Mouse (Mus musculus) splenic B cell, adult 2 months (primary cell): ENCODE measurements at regions not wholly inside any gene's neighbourhood (a gene's known extent, or its start where the extent isn't known, plus 50 kb on each side); places are given as distances from the start of the nearest gene placed in this dataset.
A peak's percentile ranks its signal among the peaks of the same experiment; 100 is the strongest.

Experiments
- DNase-seq: peaks from one replicate; pipeline ENCODE4 v3.0.0-alpha.2; 2011; ENCODE audit warnings: low read depth, low spot score
- H3K27me3 ChIP-seq: 2 replicates; pipeline ENCODE4 v1.6.1; 2012; ENCODE audit warnings: mild to moderate bottlenecking, low read length, moderate library complexity, mixed read lengths; ENCODE audit not compliant: control insufficient read depth, poor library complexity, insufficient read depth, severe bottlenecking
- H3K36me3 ChIP-seq: 2 replicates; pipeline ENCODE4 v1.6.1; 2012; ENCODE audit warnings: mild to moderate bottlenecking, low read length, moderate library complexity, mixed read lengths; ENCODE audit not compliant: control insufficient read depth, poor library complexity, insufficient read depth, severe bottlenecking

- Histone ChIP-seq H3K36me3 (no peaks in the 10 kb centered on the region), H3K27me3 (no peaks in the 10 kb centered on the region)
- DNase-seq, result no peak
These were observed 93.8 kb downstream of the Rassf10 start for GRCm38 (mm10) chr7:113047583-113047982.

- no peak for DNase-seq
- no peaks in the 10 kb centered on the region for H3K36me3 ChIP-seq
- H3K27me3 ChIP-seq, result no peaks in the 10 kb centered on the region
These were observed 94.5 kb downstream of the Rassf10 start for GRCm38 (mm10) chr7:113048097-113048795.

GRCm38 (mm10) chr7:113049440-113049839 is 95.7 kb downstream of the Rassf10 start:
- H3K27me3 ChIP-seq, result no peaks in the 10 kb centered on the region
- no peaks in the 10 kb centered on the region for H3K36me3 ChIP-seq
- no peak for DNase-seq

GRCm38 (mm10) chr7:113052952-113053351 is 99.2 kb downstream of the Rassf10 start:
- H3K27me3 ChIP-seq, result no peaks in the 10 kb centered on the region
- H3K36me3 ChIP-seq, result no peaks in the 10 kb centered on the region
- DNase-seq, result no peak

- no peaks in the 10 kb centered on the region for H3K36me3 ChIP-seq
- no peak for DNase-seq
- no peaks in the 10 kb centered on the region for H3K27me3 ChIP-seq
These were observed 102.7 kb downstream of the Rassf10 start for GRCm38 (mm10) chr7:113056421-113056820.

GRCm38 (mm10) chr7:113059211-113059966 is 105.6 kb downstream of the Rassf10 start:
- no peak for DNase-seq
- no peaks in the 10 kb centered on the region for H3K27me3 ChIP-seq
- H3K36me3 ChIP-seq, result no peaks in the 10 kb centered on the region

GRCm38 (mm10) chr7:113059967-113060284 is 106.2 kb downstream of the Rassf10 start:
- Histone ChIP-seq H3K27me3 (no peaks in the 10 kb centered on the region), H3K36me3 (no peaks in the 10 kb centered on the region)
- DNase-seq, result no peak

- no peaks in the 10 kb centered on the region for H3K27me3 ChIP-seq
- DNase-seq, result no peak
- H3K36me3 ChIP-seq, result no peaks in the 10 kb centered on the region
These were observed 107.2 kb downstream of the Rassf10 start for GRCm38 (mm10) chr7:113060991-113061390.

- Histone ChIP-seq H3K27me3 (no peaks in the 10 kb centered on the region), H3K36me3 (no peaks in the 10 kb centered on the region)
- DNase-seq, result no peak
These were observed 112.8 kb downstream of the Rassf10 start for GRCm38 (mm10) chr7:113066536-113066935.

- Histone ChIP-seq H3K36me3 (no peaks in the 10 kb centered on the region), H3K27me3 (no peaks in the 10 kb centered on the region)
These were observed 114.5 kb downstream of the Rassf10 start for GRCm38 (mm10) chr7:113068296-113068695.

GRCm38 (mm10) chr7:113069336-113069924 is 115.7 kb downstream of the Rassf10 start:
- no peaks in the 10 kb centered on the region for H3K36me3 ChIP-seq
- H3K27me3 ChIP-seq, result no peaks in the 10 kb centered on the region
- no peak for DNase-seq

More at GRCm38 (mm10) chr7:113068296-113068695, 114.5 kb downstream of the Rassf10 start:
- no peak for DNase-seq

GRCm38 (mm10) chr7:113071418-113071817 is 117.7 kb downstream of the Rassf10 start:
- DNase-seq, result no peak
- Histone ChIP-seq H3K36me3 (no peaks in the 10 kb centered on the region), H3K27me3 (no peaks in the 10 kb centered on the region)

- Histone ChIP-seq H3K27me3 (no peaks in the 10 kb centered on the region), H3K36me3 (no peaks in the 10 kb centered on the region)
- peak; percentile 54 for DNase-seq
These were observed 120.0 kb downstream of the Rassf10 start for GRCm38 (mm10) chr7:113073781-113074180.

GRCm38 (mm10) chr7:113075371-113075770 is 121.6 kb downstream of the Rassf10 start:
- DNase-seq, result peak; percentile 22
- no peaks in the 10 kb centered on the region for H3K36me3 ChIP-seq
- no peaks in the 10 kb centered on the region for H3K27me3 ChIP-seq

GRCm38 (mm10) chr7:113076243-113076642 is 122.5 kb downstream of the Rassf10 start:
- Histone ChIP-seq H3K36me3 (no peaks in the 10 kb centered on the region), H3K27me3 (no peaks in the 10 kb centered on the region)
- DNase-seq, result no peak
